Mouse (Mus musculus): Measurements from ENCODE around the gene Rpl41.

DNA sequence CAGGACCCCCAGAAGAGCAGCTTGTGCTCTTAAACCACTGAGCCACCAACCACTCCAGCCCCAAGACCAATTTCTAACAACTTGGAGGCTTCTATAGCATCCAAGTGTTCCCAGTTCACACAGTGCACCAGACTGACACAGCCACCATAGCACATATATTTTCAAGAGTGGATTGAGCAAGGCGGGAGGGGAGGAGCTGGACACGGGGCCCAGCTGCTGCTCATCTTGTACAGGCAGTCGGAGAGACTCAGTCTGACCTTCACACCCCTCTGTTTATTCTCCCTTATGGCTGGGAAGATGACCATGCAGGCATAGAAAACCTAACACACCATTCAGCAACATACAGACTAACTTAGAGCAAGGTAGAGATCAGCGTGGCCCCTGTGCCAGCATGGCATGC lies 39.3 kb downstream of the Rpl41 start:
- TF ChIP-seq CTCF (IDR thresholded peaks at IDR 0.05; ENCODE audit: low read depth) (no peak), EP300 (IDR thresholded peaks at IDR 0.05; ENCODE audit: low read depth) (no peak)

Data from liver, postnatal 0 days (tissue).